Mouse (Mus musculus) urinary bladder, postnatal 4 days (tissue): Measurements from ENCODE around the gene Tmem262.

Source experiments
- DNase-seq, 2 experiments: peaks; one replicate each; pipeline ENCODE4 v3.0.0; 2021 to 2022; ENCODE audit warnings: low spot score in 2 of 2

Tmem262 gene

DNA sequence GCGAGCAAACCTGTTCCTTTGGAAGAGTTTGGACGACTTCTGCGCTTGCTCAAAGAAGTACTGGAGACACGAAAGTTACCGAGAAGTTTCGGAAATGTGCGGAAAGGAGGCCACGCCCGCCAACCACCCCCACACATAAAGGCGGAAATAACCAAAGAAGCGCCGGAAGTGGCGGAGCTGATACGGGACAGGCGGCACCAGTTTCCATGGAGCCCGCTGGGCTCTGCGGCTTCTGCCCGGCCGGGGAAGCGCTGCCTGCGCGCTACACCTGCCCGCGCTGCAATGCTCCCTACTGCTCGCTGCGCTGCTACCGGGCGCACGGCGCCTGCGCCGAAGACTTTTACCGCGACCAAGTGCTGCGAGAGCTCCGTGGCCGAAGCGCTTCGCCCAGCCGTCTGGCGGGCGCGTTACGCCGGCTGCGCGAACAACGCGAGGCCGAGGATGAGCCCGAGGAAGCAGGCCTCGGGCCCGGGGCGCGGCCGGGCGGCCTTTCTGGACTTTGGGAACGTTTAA is 18.8 kb upstream of the Tmem262 start, which contains the start of gene Znhit2:
Gene Znhit2 (plus strand): TSS at position 172 of the 513 bp plus-strand sequence.
- peak; percentile 91 for DNase-seq

DNA sequence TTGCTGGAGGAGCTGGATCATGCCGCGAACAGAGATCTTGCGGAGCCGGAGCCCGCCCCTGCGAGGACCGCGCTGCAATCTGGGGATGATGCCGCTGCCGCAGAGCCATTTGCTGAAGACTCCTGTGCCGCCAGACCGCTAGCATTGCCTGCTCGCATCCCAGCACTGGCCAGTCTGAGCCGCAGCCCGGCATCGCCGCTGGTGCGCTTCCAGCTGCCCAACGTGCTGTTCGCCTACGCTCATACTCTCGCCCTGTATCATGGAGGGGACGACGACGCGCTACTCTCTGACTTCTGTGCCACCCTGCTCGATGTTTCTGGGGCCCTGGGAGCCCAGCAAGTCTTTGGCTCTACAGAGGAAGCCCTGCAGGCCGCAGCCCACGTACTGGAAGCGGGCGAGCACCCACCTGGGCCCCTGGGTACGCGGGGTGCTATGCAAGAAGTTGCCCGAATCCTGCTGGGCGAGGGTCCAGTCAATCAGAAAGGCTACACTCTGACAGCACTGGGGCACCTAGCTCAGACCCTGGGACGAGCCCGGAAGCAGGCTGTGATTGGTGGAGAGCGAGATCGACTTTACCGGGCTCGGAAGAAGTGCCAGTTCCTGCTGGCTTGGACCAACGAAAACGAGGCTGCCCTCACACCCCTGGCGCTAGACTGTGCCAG is 18.1 kb upstream of the Tmem262 start:
- no peak for DNase-seq

GRCm38 (mm10) chr19:6062418-6062817 is 17.4 kb upstream of the Tmem262 start:
- DNase-seq = no peak

- DNase-seq = no peak
Measured at GRCm38 (mm10) chr19:6063081-6063480, 16.8 kb upstream of the Tmem262 start.

GRCm38 (mm10) chr19:6066571-6066970 is 13.3 kb upstream of the Tmem262 start:
- DNase-seq = no peak

DNA sequence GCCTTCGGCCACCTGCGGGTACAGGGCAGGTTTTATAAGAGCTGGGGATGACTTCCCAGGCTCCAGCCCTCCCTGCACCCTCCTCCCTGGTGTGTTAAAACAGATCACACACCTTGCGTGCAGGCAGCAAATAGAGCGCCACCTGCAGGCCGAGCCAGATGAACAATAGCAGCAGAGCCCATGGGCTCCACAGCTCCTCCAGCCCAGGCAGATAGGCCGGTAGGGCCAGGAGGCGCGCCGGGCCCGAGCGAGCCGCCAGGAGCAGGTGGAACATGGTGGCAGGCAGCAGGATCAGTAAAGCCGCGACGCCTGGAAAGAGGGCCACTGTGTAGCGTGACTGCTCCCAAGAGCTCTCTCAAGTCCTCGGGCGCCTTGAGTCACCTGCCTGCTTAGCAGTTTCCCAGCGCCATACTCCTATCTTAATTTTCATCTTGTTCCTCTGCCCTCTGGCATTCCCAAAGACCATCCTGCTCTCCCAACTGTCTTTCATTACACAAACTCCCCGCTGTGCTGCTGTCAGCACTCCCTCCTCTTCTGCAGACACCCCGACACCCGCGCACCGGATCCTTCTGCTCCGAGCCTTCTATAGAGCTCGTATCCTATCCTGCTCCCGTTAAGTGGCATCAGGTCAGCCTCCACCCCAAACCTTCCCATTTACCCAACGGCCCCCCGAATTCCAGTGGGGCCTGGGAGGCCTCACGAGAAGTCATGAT is 12.7 kb upstream of the Tmem262 start:
- DNase-seq = peak; percentile 61 to 84

DNA sequence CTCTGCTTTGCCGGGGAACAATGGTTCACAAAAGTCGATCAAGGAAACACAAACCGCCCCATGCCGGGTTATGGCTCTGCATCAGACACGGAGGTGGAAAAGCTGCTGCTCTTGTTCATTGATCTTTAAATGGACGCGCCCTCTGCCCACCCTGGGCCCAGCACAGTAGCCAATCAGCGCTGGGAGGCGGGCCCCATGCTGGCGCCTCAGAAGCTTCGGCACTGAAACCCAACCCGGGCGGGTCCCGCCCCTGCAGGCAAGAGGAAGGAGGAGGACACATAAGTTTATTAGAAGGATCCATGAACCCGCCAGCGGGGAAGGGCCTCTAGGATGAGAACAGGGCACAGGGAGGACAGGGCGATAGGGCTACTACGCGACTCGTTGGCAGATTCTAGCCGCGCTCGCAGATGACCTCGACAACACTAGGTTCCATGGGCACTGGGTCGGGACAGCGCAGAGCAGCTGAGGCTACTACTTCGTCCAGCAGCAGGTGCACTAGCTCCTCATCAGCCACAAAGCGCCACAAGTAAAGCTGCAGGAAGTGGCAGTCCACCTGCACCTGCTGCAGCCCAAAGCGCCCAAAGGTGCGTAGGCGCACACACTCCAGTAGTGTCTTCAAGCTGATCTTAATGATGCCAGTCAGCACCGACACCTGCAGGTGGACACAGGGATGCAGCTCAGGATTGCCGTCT is 12.0 kb upstream of the Tmem262 start, which contains the start of gene Tm7sf2:
Gene Tm7sf2 (minus strand): TSS at position 650 of the 692 bp plus-strand sequence.
- DNase-seq = peak; percentile 93 to 94

- DNase-seq = no peak
Measured at GRCm38 (mm10) chr19:6068951-6069350, 10.9 kb upstream of the Tmem262 start.

GRCm38 (mm10) chr19:6069851-6070250 is 10.0 kb upstream of the Tmem262 start:
- DNase-seq = no peak

DNA sequence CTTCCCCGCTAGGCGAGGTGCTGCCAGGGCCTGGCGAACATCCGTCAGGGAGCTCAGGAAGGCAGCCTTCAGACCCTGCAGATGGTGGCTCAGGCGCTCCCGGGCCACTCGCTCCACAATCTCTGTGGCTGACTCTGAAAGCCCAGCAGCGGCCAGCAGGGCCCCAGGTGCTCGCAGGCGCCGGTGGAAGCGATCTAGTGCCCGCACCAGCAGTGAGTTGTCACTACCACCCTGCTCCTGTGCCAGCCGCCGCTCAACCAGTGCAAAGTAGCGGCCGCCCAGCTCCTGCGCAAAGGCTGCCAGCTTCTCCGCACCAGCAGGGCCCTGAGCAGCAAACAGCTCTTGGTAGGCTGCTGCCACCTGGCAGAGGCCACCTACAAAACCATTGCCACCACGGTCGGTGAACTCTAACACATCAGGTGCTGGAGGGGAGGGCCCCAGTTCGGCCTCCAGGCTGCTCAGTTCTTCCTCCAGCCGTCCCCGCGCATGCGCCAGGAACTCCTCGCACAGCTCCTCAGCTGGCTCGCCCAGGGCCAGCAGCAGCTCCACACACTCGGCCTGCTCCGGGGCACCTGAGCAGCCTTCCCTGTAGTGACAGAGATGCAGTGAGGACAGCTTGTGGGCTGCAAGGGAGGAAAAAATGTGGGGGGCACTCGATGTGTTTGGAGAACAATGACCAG is 9.1 kb upstream of the Tmem262 start:
- DNase-seq = no peak

GRCm38 (mm10) chr19:6071261-6071660 is 8.6 kb upstream of the Tmem262 start:
- DNase-seq = no peak

DNA sequence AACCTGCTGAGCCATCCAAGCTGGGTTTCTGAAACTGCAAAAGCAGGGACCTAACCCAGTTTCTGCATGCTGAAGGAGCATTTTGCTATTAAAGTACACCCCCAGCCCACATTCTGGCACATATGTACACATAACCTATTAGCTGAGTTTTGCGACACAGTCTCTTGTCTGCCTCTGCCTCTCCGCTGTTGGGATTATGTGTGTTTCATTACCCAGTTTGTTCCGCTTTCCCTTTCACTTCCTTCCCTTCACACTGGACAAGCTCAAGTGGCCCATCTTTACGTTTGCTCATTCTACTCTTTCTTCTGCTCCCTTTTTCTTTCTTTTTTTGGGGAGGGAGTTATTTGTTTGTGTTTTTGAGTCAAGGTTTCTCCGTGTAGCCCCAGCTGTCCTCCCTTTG is 5.9 kb upstream of the Tmem262 start:
- DNase-seq = no peak

- DNase-seq = peak; percentile 79 to 80
Measured at GRCm38 (mm10) chr19:6076564-6077393, 3.1 kb upstream of the Tmem262 start, which contains the start of gene Vps51. TSS of gene Vps51 (minus strand) at chr19:6077231.

DNA sequence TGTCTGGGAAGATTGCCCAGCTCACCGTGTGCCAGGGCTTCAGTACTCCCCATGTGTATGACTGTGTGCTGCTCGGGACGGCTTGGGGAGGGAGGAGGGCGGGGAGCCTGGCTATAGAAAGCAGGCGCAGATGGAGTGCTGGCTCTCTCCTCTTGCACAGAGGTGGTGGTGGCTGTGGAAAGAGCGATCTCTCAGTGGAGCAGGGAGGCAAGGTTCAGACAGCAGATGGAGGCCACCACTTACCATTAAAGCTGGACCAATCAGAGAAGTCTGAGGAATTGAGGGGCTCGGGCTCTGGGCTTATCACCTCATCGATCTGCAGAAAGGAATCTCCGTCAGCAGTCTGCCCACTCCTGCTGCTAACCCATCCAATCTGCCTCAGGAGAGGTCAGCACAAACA is 2.3 kb downstream of the Tmem262 start, which contains the start of gene Gm28374:
Gene Gm28374 (minus strand): TSS at position 101 of the 400 bp plus-strand sequence.
- no peak for DNase-seq

- peak; percentile 93 to 95 for DNase-seq
Measured at GRCm38 (mm10) chr19:6084478-6085248, 4.8 kb downstream of the Tmem262 start, which contains the start of the genes Zfpl1 and Cdca5. TSS of gene Zfpl1 (minus strand) at chr19:6084956. TSS of gene Cdca5 (plus strand) at chr19:6084983.

GRCm38 (mm10) chr19:6085417-6085879 is 5.6 kb downstream of the Tmem262 start:
- no peak for DNase-seq

DNA sequence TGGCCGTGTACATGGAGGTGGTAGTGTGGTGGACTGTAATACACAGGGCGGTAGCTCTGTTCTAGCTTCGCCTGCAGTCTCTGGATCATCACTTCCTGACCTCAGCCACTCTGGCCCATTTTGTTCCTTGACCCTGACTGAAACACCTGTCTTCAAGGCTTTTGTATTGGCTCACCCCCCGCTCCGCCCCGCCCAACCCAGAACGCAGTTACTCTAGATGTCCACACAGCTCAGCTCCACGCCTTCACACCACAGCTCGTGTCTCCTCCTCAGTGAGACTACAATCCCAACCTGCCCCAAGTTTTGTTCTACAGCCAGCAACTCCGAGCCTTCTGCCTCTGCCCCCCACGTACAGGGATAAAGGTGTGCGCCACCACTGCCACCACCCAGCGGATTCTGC is 9.0 kb downstream of the Tmem262 start:
- no peak for DNase-seq

- DNase-seq = no peak
Measured at GRCm38 (mm10) chr19:6094119-6094518, 14.3 kb downstream of the Tmem262 start, which contains the start of gene AC131692.1. TSS of gene AC131692.1 (plus strand) at chr19:6094419.

DNA sequence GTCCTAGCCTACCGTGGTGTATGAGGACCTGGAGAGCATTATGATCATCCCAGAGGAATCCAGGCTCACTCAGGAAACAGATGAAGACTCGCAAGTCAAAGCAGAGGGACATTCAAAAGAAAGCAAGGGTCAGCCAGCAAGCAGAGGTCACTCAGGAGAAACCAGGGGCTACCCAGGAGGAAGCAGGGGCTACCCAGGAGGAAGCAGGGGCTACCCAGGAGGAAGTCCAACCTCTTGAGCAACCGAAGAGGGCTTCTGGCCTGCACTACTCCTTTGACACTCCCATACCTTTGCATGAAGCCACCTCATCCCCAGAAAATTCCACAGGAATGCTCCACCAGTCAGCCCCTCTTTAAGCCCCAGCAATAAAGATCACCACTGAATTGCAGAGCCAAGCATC is 18.0 kb downstream of the Tmem262 start:
- no peak for DNase-seq

DNA sequence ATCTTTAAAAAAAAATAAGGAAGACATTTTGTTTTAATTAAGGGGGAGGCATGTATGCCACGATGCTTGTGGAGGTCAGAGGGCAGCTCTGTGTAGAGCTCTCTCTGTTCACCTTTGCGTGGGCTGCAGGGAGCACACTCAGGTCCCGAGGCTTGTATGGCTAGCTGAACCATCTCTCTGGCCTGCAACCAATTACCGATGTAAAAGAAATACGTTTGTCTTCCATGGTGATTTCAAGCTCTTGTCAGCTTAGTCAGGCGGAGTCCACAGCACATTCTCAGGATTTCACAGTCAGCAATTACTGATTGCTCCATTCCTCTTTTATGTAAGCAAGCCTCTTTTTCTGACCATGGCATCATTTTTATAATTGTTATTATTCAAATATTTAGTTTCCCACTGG is 21.4 kb downstream of the Tmem262 start:
- no peak for DNase-seq
